Mouse (Mus musculus) heart, embryonic 11.5 days (tissue): Measurements from ENCODE around the gene Bcl11b. TPM values are rescaled to one million over a fixed set of nuclear protein-coding genes. Genes with fewer than 3 reads are reported as not detected.
A peak's percentile ranks its signal among the peaks of the same experiment; 100 is the strongest.

Experiments
- ATAC-seq: fragments of 200-750 bp; cut with Nextera tagmentation; replicated peaks from 2 replicates; pipeline ENCODE4 v1.8.0; 2017; ENCODE audit warnings: moderate library complexity; ENCODE audit not compliant: insufficient number of reproducible peaks, low FRiP score, low TSS enrichment
- H3K27ac ChIP-seq: fragments of 300-500 bp; sonication (generic); 2 replicates; pipeline ENCODE4 v1.5.1; 2014; ENCODE audit warnings: mild to moderate bottlenecking, low read depth, low read length
- H3K27me3 ChIP-seq: fragments of 300-500 bp; sonication (generic); 2 replicates; pipeline ENCODE4 v1.6.1; 2014; ENCODE audit warnings: mild to moderate bottlenecking, low read length, mixed read lengths; ENCODE audit not compliant: control insufficient read depth, insufficient read depth
- H3K36me3 ChIP-seq: fragments of 300-500 bp; sonication (generic); 2 replicates; pipeline ENCODE4 v1.6.1; 2014; ENCODE audit warnings: mild to moderate bottlenecking, low read length, moderate library complexity, mixed read lengths; ENCODE audit not compliant: control insufficient read depth, insufficient read depth
- H3K4me1 ChIP-seq: fragments of 300-500 bp; sonication (generic); 2 replicates; pipeline ENCODE4 v1.6.1; 2014; ENCODE audit warnings: low read length; ENCODE audit not compliant: control insufficient read depth, insufficient read depth
- H3K4me2 ChIP-seq: fragments of 300-500 bp; sonication (generic); 2 replicates; pipeline ENCODE4 v1.6.1; 2014; ENCODE audit warnings: mild to moderate bottlenecking, moderate library complexity
- H3K4me3 ChIP-seq: fragments of 300-500 bp; sonication (generic); 2 replicates; pipeline ENCODE4 v1.5.1; 2014; ENCODE audit warnings: low read depth, low read length
- H3K9ac ChIP-seq: fragments of 300-500 bp; sonication (generic); 2 replicates; pipeline ENCODE4 v1.6.1; 2014; ENCODE audit warnings: mild to moderate bottlenecking, low read depth, low read length, moderate library complexity
- H3K9me3 ChIP-seq: fragments of 300-500 bp; sonication (generic); replicated peaks from 2 replicates; pipeline ENCODE4 v1.6.1; 2016; ENCODE audit warnings: low read length; ENCODE audit not compliant: control insufficient read depth
- WGBS: fragments of 180-500 bp; shearing (Covaris S2); extraction: QIAGEN DNeasy Blood & Tissue Kit; methylation state at CpG from one replicate; pipeline ENCODE4 v1.1.7; 2014; ENCODE audit not compliant: insufficient replicate concordance; 5-methylcytosine and 5-hydroxymethylcytosine counted together
- polyA plus RNA-seq: library from polyadenylated mRNA; unstranded; fragments of >200 nt; fragmentation: Nextera tagmentation; extraction: Ambion mirVana; gene quantifications from 2 replicates; pipeline ENCODE4 v1.2.1, GENCODE M21; 2014

Bcl11b gene
- polyA plus RNA-seq, 1 experiment from 2014 or later, result 1.7 TPM

DNA sequence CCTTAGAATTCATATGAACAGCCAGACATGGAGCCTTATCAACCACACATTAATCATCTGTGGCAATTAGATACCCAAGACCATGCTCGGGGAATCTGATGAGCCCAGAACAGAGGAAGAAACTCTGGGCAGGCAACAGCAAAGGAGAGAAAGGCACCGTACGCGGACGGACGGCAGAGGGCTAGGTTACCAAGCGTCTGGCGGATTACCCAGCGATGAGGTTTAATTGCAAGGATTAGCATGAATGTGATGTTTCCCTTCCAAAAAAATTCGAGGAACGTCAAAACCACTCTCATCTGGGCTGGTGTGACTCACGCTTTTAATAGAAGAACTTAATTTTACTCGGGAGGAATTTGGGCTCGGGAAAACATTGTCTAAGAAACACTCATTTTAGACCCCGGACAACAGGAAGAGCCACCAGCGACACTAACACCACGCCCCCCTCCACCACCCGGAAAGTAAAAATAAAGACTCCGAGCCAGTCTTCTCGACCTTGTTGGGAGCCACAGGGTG, 52.7 kb downstream of the Bcl11b start:
- Histone ChIP-seq H3K4me2 (no peak overlapping the region), H3K27ac (no peak overlapping the region), H3K36me3 (no peaks in the 10 kb centered on the region), H3K9me3 (no peaks in the 10 kb centered on the region), H3K9ac (no peak overlapping the region), H3K27me3 (no peaks in the 10 kb centered on the region), H3K4me1 (peaks cover 9% of the 10 kb centered on the region; the same call in 1 of the 2 replicates), H3K4me3 (no peak overlapping the region)
- ATAC-seq, result no peak
- WGBS, result 70% methylated on average over 20 of the region's 20 CpGs

DNA sequence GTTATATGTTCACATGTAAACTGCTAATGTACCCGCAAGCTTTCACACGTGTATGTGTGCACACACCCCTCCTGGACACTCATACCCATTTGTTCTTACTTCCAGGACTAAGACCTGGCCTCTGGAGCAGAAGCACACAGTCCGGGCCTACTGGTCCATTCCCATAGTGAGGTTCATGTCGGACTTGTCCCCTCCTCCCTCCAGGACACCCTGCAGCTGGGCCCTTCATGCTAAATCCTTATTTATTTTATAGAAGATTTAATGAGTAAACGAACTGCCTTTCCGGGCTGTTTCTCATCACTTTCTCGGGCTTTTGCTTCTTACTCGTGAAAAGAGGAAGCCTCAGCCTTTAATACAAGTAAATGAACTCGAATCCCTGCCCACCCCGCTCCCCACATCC, 54.0 kb downstream of the Bcl11b start:
- 78% methylated on average over 10 of the region's 10 CpGs for WGBS
- Histone ChIP-seq H3K27ac (no peak overlapping the region), H3K9ac (no peak overlapping the region), H3K4me2 (no peak overlapping the region), H3K27me3 (no peaks in the 10 kb centered on the region), H3K4me3 (no peak overlapping the region), H3K36me3 (no peaks in the 10 kb centered on the region), H3K4me1 (peaks cover 9% of the 10 kb centered on the region; the same call in 1 of the 2 replicates), H3K9me3 (no peaks in the 10 kb centered on the region)
- no peak for ATAC-seq

GRCm38 (mm10) chr12:107942100-107942499, 61.3 kb downstream of the Bcl11b start:
- H3K4me3 ChIP-seq, result no peak overlapping the region
- H3K9me3 ChIP-seq, result no peaks in the 10 kb centered on the region
- peak overlapping the region; percentile 15; the same call in 1 of the 2 replicates for H3K27ac ChIP-seq
- H3K4me2 ChIP-seq, result no peak overlapping the region; the same call in 1 of the 2 replicates
- H3K9ac ChIP-seq, result no peak overlapping the region; the same call in 1 of the 2 replicates
- H3K4me1 ChIP-seq, result peaks cover 21% of the 10 kb centered on the region
- no peaks in the 10 kb centered on the region for H3K36me3 ChIP-seq
- WGBS, result 19% methylated on average over 7 of the region's 7 CpGs
- ATAC-seq, result peak; percentile 59
- no peaks in the 10 kb centered on the region for H3K27me3 ChIP-seq

- Histone ChIP-seq H3K4me1 (peaks cover 17% of the 10 kb centered on the region), H3K36me3 (no peaks in the 10 kb centered on the region), H3K27me3 (no peaks in the 10 kb centered on the region), H3K4me2 (no peak overlapping the region), H3K9me3 (no peaks in the 10 kb centered on the region), H3K9ac (no peak overlapping the region), H3K4me3 (no peak overlapping the region), H3K27ac (no peak overlapping the region)
- no peak for ATAC-seq
- WGBS, result 83% methylated on average over 9 of the region's 9 CpGs
Observed at GRCm38 (mm10) chr12:107940774-107941173, 62.6 kb downstream of the Bcl11b start.

GRCm38 (mm10) chr12:107939177-107939576, 64.2 kb downstream of the Bcl11b start:
- ATAC-seq, result no peak
- H3K4me2 ChIP-seq, result no peak overlapping the region
- no peaks in the 10 kb centered on the region for H3K36me3 ChIP-seq
- no peaks in the 10 kb centered on the region for H3K9me3 ChIP-seq
- H3K4me3 ChIP-seq, result no peak overlapping the region
- WGBS, result 64% methylated on average over 4 of the region's 4 CpGs
- peaks cover 21% of the 10 kb centered on the region for H3K4me1 ChIP-seq
- H3K27me3 ChIP-seq, result no peaks in the 10 kb centered on the region
- no peak overlapping the region for H3K27ac ChIP-seq
- no peak overlapping the region for H3K9ac ChIP-seq

DNA sequence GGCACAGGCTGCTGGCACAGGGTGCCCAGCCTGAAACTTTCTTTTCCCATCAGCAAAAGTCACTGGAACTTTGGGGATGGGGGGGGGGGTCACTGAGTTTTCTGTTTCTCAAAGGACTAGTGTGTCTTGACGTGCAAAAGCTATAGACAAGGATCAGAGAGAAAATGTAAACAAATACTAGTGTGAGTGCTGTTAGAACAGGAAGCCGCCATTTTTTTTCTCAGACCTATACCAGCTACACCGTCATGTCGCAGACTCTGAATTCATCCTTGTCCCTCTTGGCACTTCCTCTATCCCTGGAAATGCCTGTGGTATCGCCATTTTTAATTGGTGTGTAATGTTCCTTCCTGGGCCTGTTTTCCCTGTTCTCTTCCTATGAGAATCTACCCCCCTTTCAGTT, 66.4 kb downstream of the Bcl11b start:
- Histone ChIP-seq H3K4me3 (no peak overlapping the region), H3K36me3 (no peaks in the 10 kb centered on the region), H3K4me1 (peaks cover 15% of the 10 kb centered on the region), H3K9ac (no peak overlapping the region), H3K4me2 (no peak overlapping the region), H3K27me3 (no peaks in the 10 kb centered on the region), H3K9me3 (no peaks in the 10 kb centered on the region), H3K27ac (no peak overlapping the region)
- 83% methylated on average over 5 of the region's 5 CpGs for WGBS
- no peak for ATAC-seq

DNA sequence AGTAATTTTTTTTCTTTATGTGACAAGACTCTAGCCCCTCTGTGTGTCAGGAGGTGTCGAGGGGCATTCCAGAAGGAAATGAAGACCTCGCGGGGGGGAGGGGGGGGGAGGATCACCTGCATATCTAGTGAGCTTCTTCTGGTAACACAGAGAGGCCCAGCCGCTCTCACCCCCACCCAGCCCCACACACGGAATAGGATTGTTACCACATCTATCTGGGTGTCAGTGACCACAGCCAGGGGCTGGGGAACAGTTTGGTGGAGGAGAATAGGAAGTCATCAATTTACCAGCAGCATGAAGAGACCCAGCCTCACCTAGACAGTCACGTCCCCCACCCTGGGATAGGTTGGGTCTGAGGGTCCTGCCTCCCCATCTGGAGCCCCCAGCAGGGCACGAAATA, 67.0 kb downstream of the Bcl11b start:
- H3K4me3 ChIP-seq, result no peak overlapping the region
- H3K4me2 ChIP-seq, result no peak overlapping the region
- H3K9ac ChIP-seq, result no peak overlapping the region
- H3K36me3 ChIP-seq, result no peaks in the 10 kb centered on the region
- H3K27ac ChIP-seq, result no peak overlapping the region
- ATAC-seq, result no peak
- H3K9me3 ChIP-seq, result no peaks in the 10 kb centered on the region
- no peaks in the 10 kb centered on the region for H3K27me3 ChIP-seq
- WGBS, result 68% methylated on average over 7 of the region's 7 CpGs
- H3K4me1 ChIP-seq, result peaks cover 13% of the 10 kb centered on the region

DNA sequence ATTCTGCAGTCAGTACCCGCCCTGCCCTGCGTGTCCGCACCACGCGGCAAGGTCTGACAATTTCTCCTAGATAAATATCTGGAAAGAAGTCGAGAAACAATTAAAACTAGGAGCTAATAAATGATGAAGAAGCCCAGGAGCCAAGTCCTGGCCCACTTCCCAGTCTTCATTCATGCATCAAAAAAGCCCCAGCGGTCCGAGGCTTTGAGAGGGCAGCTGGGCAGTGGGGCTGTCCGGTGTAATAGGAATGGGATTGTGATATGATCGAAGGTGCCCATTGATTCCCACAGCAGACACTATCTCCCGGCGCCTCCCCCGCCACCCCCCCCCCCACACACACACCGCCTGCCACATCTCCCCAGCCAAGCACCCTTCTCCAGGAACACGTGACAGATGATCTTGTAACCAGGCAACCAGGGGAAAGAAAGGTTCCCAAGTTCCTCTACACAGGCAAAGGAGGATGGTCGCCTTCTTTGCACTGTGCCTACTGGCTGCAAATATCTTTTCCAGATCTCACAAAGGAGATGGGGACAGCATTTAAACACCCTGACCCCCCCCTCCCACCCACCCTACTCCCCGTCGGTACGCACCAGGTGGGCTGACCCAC, 68.5 kb downstream of the Bcl11b start:
- no peak overlapping the region for H3K4me2 ChIP-seq
- no peaks in the 10 kb centered on the region for H3K27me3 ChIP-seq
- no peak overlapping the region for H3K4me3 ChIP-seq
- H3K9ac ChIP-seq, result no peak overlapping the region
- 78% methylated on average over 19 of the region's 19 CpGs for WGBS
- H3K4me1 ChIP-seq, result peaks cover 18% of the 10 kb centered on the region
- H3K9me3 ChIP-seq, result no peaks in the 10 kb centered on the region
- no peak for ATAC-seq
- H3K36me3 ChIP-seq, result no peaks in the 10 kb centered on the region
- no peak overlapping the region for H3K27ac ChIP-seq

GRCm38 (mm10) chr12:107932140-107932539, 71.3 kb downstream of the Bcl11b start:
- no peak for ATAC-seq
- H3K4me1 ChIP-seq, result peaks cover 27% of the 10 kb centered on the region
- no peaks in the 10 kb centered on the region for H3K36me3 ChIP-seq
- no peaks in the 10 kb centered on the region for H3K27me3 ChIP-seq
- H3K4me2 ChIP-seq, result no peak overlapping the region
- no peak overlapping the region for H3K27ac ChIP-seq
- no peak overlapping the region for H3K4me3 ChIP-seq
- no peak overlapping the region for H3K9ac ChIP-seq
- WGBS, result 81% methylated on average over 12 of the region's 12 CpGs
- no peaks in the 10 kb centered on the region for H3K9me3 ChIP-seq
